Mouse (Mus musculus) telencephalon, adult 2 months (tissue): ENCODE data around the gene Csdc2.
A peak's percentile ranks its signal among the peaks of the same experiment; 100 is the strongest.
"Not testable (repeated sequence)": the region's sequence is repeated elsewhere in the genome, so short reads cannot be mapped to it uniquely, and the experiment has no call there.

ENCODE experiments used
- DNase-seq: peaks from one replicate; pipeline ENCODE4 v3.0.0-alpha.2; 2011; ENCODE audit warnings: low read depth, low spot score

Gene Csdc2

DNA sequence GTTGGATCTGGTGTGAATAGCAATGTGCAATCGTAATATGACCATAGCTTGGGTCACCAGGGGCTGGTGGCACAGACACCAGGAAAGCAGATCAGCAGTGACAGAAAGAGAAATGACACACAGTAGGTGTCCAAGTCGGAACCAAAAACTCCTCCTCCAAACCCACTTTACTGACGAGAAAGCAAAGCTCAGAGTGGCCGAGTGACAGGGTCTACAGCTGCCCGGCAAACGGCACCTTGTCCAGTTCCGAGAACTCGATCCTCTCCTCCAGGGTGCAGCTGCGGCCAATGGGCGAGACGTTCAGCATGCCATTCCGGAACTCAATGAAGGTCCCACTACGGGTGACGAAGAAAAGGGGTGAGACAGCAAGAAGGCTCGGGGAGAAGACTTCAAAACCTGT, 18.9 kb downstream of the Csdc2 start:
- DNase-seq: no peak

DNA sequence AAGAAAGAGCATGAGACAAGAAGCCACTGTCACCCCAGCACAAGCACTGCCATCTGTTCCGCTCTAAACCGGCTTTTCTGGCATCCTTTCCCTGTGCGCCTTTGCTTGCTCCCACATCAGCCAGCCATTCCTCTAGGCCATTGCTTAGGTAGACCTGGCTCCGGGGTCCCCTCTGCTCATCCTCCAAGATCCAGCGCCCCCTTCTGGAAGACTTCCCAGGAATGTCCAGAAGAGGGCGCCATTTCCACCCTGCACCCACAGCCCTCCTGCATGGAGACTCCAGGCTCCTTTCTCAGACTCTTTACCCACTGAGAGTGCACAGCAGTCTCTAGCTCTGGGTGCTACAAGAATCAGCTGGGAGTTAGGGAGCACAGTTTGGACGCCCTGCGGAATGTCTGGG, 19.9 kb downstream of the Csdc2 start:
- DNase-seq: no peak

DNA sequence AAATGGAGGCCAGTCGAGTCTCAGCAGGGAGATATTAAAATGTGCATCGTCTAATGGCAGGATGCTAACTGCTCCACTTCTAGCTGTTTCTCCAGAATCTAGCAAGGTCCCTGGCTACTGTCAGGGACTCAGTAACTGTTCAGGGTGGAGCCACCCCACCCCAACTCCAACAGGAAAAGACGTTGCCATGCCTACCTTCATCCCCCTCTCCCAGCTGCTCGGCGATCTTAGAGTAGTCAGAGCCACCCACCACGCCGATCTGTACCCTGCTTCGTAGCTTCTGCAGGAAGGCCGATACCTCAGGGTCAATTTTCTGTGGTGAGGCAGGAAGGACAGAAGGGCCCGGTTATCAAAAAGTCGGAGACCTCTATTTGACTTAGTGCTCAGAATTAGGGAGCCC, 21.0 kb downstream of the Csdc2 start:
- DNase-seq: no peak

DNA sequence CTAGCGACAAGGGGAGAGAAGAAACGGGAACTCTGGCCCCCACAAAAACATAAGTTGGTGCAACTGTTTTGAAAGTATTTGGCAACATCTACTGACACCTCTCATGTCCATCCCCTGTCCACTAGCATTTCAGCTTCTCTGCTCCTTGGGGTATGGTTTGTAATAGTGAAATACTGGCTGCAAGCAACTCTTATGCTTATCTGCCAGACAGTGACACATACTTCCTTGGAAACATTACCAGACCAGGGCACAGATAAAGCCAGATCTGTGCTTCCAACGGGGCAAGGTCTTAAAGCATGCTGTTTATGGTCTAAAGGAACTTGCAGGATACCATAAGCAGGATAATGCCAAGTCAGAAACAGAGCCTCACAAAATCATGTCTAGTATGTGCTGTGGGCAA, 22.3 kb downstream of the Csdc2 start:
- no peak for DNase-seq

DNA sequence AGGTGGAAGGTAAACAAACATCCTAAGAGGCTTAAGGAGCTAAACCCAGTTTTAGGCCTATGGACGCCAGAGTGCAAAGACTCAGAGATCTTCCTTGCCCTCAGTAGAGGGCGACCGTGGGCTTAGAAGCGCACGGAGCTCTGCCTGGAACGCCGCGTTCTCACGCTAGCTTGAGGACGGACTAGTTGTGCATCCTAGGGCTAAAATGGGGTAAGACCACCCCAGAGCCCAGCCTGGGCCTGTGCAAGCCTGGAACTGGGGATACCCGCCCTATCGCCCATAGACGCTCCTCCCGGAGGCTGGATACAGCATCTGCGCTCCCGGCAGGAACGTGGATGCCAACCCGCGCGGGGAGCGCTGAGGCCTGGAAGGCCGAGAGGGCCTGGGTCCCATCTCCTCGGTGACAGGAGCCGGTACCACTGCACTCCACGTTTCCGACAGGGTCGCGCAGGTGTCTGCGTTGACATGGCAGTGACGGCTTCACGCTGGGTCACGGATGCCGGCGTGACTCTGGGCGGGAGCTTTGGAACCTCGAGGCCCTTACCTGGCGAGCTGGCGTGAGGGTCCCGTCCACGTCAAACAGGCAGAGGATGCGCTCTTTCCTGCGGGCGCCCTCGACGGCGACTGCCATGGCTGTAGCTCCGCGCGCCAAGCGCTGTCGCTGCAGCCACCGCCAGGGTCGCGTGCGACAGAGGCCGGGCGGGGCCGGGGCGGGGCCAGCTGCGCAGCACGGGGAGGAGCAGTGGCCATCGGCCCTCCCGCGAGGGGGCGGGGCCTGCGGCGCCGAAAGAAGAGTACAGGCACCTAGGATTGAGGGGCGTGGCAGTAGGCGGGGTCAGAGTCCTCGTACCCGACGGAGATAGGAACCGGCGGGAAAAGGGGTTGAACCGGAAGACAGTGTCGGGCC, 23.9 kb downstream of the Csdc2 start, which contains the start of gene Pmm1:
Gene Pmm1 (minus strand): TSS at position 760 of the 907 bp plus-strand sequence.
- peak; percentile 95 for DNase-seq

DNA sequence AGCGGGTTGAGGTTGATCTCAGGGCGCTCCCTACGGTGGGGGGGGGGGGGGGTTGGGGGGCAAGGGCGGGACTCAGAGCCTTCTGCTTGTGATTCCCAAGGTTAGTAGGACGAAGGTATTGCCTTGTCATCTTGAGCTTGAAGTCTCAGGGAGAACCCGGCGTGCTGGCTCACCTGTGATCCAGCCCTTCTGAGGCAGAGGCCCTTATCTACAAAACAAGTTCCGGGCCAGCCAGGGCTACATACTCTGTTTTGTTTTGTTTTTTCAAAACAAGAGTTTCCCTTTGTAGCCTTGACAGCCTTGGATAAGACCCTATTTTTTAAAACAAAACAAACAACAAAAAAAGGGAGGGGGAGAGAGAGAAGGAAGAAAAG, 24.5 kb downstream of the Csdc2 start:
- DNase-seq: no peak

DNA sequence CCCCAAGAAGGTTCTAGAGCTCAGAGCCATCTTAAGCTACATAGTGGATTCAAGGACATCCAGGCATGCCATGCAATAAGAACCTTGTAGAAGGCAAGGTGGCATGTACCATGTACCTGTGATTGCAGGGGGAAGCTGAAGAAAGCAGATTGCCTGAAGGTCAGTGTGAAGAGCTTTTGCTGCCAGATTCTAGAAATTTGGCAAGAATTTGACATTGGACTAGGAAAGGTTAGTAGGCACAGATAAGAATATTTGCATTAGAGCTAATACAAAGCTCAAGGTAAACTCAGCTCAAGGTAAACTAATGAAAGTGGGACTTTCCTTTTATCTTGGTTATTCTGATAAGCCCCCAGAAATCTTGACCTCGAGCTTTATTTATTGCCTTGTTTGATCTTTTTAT, 27.7 kb downstream of the Csdc2 start:
- no peak for DNase-seq

DNA sequence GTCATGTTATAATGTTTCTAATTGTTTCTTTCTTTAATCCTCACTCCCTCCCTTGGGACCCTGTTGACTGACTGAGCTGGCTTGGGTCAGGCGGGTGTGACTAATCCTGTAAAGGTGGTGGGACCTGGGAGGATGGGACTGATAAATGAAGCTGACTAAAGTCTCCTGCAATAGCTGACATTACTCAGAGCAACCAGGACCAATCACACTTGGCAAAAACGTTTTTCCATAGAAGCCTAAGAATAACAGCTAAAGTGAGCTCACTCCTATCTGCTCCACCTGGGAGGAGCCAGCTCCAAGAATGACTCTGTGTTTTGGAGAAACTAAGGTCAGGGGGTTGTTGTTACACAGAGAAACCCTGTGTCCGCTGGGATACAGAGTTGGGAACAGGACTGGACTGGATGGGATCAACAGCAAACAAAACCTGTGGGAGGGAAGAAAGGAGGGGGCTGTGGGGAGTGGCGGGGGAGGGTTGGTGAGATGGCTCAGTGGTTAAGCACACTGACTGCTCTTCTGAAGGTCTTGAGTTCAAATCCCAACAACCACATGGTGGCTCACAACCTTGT, 28.5 kb downstream of the Csdc2 start:
- no peak for DNase-seq

DNA sequence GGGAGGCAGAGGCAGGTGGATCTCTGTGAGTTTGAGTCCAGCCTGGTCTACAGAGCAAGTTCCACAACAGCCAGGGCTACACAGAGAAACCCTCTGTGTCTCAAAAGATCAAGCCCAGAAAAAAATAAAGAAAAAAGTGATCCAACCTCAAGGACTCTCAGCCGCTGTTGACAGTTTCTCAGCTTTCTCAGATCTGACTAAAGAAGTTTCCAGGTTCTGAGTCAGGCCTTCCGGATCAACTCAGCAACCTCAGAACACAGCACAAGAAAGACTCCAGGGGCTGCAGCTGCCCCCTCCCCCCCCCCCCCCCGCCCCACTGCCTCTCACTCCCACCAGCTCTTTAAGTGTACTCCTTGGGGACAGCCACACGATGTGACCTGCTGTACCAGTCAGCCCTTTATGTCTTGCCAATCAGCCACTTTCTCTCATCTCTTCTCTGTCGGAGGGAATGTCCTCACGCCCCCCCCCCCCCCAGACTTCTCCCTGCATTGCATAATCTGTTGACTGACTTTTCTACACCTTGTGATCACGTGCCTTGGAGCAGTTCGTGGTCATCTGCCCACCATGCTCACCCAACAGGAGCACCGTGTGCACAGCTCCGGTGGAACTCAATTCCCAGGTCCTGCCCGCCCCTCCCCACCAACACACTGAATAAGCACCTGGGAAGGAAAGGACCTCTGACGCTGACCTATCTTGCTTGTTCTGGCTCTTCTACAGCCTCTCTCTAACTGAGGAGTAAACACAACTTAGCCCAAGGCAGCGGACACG, 29.7 kb downstream of the Csdc2 start:
- DNase-seq: no peak

DNA sequence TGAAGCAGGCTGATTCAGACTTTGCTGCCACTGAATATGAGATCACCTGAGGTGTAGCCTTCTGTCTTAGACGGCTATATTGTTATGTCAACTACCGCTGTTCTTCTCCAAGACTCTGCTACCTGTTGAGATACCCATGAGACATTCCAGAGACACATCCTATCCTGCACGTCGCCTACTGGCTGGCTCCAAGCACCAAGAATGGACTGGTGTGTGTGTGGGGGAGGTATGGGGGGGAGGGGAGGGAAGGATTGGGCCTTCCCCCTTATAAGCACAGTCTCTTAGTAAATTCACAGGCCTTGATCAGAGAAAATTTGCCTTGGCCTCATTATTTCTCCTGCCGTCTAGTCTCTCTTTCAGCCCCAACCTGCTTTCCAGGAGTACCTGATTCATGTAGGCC, 31.3 kb downstream of the Csdc2 start:
- DNase-seq: no peak

DNA sequence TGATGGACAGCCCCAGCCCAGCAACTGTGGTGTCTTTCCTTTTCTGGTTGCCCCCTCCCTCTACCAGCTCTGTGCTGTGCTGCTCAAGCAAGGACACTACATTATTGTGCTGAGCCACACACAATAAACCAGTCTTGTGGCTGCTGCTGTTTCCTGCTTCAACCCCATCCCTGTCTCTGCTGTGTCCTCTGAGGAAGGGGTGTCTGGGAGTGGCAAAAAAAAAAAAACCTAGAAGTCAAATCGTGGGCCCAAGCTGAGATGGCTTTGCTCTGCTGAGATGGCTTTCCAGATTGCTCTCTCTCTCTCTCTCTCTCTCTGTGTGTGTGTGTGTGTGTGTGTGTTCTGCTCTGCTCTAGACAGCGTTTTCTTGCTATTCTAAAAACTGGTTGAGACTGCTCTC, 31.9 kb downstream of the Csdc2 start:
- no peak for DNase-seq

DNA sequence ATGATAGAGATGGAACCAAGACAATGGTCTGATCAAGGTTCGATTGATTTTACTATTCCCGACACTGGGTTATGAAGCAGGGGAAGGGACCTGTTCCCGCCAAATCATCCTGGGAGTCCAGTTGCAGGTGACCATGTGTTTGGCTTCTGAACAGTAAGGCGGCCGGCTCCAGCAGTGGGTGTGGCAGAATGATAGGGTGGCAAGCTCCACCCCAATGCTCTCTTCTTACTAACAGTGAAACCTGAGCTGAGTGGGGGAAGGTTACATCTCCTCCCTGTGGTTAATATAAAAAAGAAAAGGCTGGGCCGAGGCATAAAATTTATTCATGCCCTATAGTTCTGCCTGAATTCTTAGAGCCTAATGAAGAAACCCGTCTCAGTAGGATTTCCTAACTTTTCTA, 32.6 kb downstream of the Csdc2 start:
- no peak for DNase-seq

DNA sequence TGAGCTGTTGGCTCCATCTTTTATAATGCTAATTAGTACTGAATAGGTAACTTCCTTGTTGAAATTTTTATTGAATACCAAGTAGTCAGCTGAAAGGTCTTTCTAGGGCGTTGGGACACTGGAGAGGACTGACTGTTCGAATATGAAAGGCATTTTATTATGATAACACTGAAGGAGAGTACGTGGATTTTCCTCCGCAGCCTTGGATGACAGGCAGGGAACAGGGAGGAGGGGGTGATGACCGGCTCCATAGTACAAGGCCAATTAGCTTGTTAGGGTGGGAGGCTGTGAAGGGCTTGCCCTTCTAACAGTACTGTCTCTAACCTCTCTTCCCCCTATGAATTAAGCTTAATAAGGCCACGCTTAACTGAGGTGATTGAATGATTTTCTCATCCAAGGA, 33.1 kb downstream of the Csdc2 start:
- DNase-seq: not testable (repeated sequence)

DNA sequence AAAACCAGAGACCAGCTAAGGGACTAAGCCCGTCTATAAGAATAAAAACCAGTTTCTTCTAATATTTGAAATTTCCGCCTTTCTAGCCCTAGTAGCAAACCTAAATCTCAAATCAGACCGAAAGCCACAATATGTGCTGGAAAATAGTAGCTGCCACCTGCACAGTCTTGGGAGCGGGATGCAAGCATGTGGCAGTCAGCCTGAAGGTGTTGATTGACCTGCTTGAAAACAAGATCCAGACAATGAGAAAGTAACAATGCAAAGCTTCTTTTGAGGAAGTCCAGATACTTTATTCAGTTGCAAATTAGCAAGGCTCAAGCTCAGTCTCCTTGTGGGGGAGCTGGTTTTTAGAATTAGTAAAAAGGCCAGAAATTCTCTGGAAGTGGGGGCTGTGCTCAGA, 33.9 kb downstream of the Csdc2 start:
- DNase-seq: not testable (repeated sequence)

DNA sequence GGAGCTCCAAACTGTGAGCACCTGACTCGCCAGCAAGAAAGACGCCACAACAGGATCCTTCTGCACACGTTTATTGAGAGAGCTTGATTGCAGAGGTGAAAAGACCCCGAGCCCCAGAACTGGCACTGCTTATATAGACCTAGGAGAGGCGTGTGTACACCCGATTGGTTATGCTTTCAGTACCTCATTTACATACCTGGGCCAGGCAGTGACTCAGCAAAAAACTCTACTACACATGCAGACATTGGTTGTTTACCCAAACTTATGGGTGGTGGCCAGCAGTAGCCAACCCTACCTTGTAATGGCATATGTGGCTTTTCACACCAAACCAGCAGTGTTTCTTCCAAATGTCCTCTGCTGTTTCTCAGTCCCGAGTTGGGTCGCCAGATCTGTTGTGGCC, 38.6 kb downstream of the Csdc2 start:
- DNase-seq: not testable (repeated sequence)

DNA sequence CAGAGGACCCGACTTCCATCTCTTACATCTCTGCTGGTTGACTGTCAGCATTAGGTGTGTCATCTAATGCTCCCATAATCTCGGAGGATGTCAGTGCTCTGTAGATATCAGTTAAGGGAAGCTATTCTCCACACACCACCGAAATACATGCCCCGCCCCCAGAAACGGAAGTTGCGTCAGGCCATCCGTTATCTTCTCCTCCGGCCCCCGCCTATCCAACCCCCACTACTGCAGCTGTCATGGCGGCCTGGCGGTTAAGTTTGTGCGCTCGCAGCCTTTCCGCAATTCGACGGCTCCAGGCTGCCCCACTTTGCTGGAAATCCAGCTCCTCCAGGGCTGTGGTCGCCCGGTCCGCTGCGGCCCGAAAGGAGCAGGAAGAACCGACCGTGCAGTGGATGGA, 43.8 kb downstream of the Csdc2 start, which contains the start of gene 1700029P11Rik:
Gene 1700029P11Rik (plus strand): TSS at position 220 of the 400 bp plus-strand sequence.
- no peak for DNase-seq

DNA sequence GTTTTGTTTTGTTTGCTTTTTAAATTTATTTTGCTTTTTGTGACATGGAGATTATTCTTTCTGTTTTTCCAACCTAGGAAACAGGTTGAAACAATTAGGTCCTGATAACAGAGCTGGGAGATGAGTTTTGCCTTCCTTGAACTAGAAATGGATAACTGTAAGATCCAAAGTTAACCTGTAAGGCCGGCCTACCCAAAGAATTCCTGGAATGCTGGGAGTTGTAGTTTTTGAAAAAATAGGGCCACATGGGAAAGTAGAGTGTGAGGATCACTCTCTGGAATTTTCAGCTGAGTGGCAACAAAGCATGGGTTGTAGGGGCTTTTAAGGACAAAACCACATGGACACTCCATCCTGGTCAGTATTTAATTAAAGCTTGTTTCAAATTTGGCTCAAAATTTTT, 45.6 kb downstream of the Csdc2 start:
- DNase-seq: no peak

DNA sequence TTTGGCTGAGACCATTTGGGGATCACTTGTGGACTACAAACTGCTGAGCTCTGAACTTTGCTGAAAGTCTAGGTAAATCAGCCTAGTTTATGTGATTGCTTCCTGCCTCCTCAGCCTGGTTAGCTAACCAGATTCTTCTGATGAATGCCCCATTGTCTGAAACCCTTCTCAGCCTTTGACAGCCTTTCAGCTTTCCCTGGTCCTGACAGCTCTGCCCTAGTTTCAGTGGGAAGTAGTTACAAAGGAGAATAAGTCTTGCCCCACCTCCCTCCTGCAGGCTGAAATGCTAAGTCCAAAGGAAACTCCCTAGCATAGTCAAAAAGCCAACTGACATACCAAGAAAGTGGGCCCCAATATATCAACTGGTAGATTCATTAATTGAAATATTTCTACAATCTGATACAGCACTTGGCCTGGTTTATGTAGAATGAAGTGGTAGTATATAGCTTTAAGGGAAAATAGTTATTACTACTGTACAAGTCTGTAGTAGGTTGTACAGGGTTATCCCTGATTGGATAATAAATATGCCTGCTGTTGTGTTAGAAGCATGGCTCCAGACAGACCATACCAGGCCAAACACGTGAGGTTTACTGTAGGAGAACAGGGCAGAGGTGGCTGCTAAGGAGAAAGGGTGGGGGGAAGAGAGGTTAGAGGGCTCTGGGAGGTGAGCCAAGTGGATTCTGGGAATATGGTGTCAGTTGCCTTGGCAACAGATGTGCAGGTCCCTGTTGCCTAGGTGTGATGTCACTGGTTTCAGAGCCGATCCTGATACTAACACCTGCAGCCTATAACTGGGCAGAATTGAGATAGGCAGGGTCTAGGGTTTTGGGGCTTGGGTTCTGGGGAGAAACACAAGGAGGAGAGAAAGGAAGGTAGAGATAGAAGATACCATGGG, 49.0 kb downstream of the Csdc2 start:
- DNase-seq: no peak

DNA sequence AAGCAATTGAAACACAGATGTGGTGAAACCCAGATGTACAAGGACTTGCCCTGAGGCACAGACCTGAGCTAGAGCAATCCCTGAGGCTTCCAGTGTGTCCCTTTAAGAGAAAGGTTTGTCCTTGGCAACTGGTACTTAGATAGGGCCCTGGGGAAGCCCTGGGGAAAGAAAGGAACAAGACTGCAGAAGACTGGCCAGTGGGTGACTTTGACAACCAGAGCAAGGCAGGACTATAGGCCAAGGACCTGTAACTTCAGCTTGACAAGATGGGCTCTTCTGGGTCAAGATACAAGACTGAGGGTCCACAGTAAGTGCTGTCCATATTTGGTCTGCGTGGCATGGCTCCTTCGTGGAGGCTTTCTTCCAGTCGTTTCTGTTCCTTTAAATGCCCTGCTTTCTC, 51.1 kb downstream of the Csdc2 start, which contains the start of gene Xrcc6:
Gene Xrcc6 (plus strand): TSS at position 190 of the 400 bp plus-strand sequence.
- no peak for DNase-seq

DNA sequence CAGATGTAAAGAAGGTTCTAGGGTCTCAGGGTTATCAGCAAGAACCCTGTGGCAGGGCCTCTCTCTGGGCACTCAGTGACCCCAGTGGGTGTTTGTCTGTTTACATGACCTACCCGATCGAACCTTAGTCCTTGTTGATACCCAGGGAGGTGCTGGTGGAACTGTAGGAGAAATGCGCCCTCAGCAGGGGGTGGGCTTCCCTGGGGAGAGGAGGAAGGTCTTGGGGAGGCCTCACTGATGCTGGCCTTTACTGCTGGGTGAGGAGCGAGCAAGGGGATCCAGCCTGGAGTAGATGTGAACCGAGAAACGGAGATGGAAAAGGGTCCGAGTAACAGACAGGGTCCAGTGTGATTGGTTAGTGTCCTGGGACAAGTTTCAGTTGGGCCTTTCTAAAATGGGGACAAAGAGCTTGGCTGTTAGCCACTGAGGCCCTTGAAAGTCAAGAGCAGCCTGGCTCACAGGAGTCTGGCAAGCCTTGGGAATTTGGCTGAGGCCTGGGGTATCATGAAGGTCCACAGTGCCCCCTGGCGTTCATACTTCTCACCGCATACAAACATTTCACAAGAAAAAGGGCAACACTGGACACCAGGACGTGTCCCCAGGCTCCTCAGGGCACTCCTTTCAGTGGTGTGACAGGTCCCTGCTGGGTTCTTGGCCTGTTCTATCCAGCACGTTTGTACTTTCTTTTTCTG, 53.0 kb downstream of the Csdc2 start:
- peak; percentile 76 for DNase-seq

DNA sequence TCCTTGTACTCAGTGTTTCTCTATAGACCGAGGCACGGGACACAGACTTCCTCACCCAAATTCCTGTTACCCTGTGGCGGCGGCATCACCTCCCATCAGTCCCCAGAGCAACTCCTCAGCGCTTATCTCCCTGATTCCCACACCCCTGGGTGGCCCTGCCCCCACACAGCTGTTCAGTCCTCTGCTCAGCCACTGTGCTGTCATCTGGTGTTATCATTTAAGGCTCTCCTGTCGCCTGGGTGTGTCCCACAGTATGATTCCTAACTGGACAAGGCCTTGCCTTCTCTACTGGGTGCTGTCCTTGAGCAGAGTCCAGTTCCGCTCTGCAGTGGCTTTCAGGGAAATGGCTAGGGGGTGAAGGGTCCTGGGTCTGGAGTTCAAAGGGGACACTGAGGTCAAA, 54.0 kb downstream of the Csdc2 start:
- DNase-seq: no peak
